Mouse (Mus musculus) E14TG2a.4 (cell line): ENCODE data around the gene Sept6.

ENCODE experiments used
- CTCF ChIP-seq: conservative IDR thresholded peaks from 2 replicates; pipeline ENCODE4 v1.5.1; 2014; ENCODE audit warnings: low read length
- NANOG ChIP-seq: IDR thresholded peaks from 2 replicates; pipeline ENCODE4 v1.6.1; 2014; ENCODE audit warnings: borderline replicate concordance, low read length, mixed read lengths
- POU5F1 ChIP-seq: IDR thresholded peaks from 2 replicates; pipeline ENCODE4 v1.6.1; 2014; ENCODE audit warnings: low read length, borderline replicate concordance

DNA sequence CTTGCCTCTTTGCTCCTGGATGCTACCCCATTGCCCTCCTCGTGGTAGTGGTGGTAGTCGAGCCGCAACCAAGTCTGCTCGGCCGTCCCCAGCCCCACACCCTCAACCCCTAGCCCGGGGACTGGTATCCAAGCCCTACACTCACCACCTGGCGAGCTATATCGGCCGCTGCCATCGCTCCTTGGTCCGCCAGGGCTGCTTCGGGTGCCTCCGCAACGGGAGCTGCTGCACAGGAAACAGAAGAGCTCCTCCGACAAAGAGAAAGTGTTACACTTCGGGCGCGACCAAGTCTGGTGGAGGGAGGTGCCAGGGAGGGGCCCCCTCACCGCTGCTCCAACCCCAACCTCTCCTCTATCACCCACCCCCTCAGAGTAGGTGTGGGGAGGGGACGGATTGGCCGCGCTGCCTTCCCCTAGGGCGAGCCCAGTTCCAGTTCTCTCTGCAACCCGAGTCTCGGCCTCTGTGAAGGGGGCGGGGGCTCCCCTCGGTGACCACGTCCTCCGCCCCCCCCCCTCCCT is 2.3 kb downstream of the Sept6 start:
- TF ChIP-seq CTCF (no peak), NANOG (no peak), POU5F1 (no peak)
